Mouse (Mus musculus) G1E-ER4 (cell line): ENCODE measurements around the gene Mbnl2. TPM values are rescaled to one million over a fixed set of nuclear protein-coding genes. Genes with fewer than 3 reads are reported as not detected.

Source experiments
- GATA1 ChIP-seq: IDR thresholded peaks from one replicate; pipeline ENCODE4 v1.8.0; 2012; ENCODE audit warnings: low read length, inconsistent platforms
- polyA plus RNA-seq: library from polyadenylated mRNA; stranded (reverse); fragments of >175 nt; gene quantifications from 2 replicates; pipeline ENCODE4 v1.2.3, GENCODE M21; 2012

Mbnl2 gene
- polyA plus RNA-seq, 1 experiment, result 35.2 TPM

DNA sequence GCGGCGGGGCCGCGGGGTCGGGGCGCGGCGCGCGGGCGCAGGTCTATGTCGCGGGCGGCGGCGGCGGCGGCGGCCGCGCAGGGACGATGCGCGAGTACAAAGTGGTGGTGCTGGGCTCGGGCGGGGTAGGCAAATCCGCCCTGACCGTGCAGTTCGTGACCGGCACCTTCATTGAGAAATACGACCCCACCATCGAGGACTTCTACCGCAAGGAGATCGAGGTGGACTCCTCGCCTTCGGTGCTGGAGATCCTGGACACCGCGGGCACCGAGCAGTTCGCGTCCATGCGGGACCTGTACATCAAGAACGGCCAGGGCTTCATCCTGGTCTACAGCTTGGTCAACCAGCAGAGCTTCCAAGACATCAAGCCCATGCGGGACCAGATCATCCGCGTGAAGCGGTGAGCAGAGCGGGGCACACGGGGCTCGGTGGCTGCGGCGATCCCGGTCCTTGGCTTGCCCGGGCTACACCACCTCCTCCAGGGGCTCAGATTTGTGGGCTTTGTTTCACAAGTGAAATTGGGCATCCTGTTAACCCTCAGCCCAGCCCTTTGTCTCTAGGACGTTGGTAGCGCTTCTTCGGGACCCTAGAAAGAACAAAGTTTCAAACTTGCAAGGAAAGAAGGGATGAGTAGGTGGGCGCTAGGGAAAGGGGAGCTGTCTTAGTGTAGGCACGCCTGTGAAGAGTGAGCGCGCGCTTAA lies 203.3 kb downstream of the Mbnl2 start:
- no peak for TF ChIP-seq GATA1

DNA sequence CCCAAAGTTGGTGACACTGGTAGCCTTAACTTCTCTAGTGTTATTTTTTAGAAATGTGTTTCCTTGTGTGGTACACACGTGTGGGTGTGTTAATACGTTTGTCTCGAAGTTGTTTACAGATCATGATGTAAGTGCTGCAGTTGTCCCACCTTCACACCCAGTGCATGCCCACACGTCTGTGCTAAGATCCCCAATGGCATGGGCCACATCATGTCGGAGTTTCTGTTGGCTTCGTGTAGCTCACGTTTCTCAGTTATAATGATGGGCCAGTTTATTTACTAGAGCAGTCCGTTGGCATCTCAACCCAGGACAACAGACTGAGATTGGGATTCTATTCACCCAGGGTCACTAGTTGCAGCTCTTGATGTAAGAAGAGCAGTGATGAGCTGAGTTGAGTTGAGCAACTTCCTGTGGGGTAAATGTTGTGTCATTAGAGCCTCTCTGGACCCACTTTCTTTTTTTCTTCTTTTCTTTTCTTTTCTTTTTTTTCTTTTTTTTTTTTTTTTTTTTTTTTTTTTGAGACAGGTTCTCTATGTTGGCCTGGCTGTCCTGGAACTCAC lies 205.0 kb downstream of the Mbnl2 start:
- TF ChIP-seq GATA1, result no peak

DNA sequence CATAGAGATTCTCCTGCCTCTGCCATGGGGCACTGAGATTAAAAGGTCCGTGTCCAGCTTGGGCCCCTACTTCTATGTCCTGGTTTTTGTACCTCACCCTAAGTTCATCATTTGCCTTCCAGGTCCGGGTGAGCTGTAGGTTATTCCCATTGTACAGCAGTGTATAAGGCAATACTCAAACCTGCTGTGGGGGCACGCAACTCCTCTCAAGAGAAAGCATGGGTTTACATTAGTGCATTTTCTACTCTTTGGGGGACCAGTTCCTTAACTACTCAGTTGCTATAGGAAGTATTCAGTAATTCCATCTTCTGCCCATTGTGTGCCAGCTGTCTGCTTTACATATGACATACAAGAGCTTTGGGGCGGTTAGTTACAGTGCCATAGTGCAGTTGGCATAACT lies 205.5 kb downstream of the Mbnl2 start:
- no peak for TF ChIP-seq GATA1

Other genes starting within 250 kb of the Mbnl2 start
- gene Oxgr1, start 233.2 kb upstream of the Mbnl2 start, polyA plus RNA-seq, result not detected in 2 replicates
- gene Rap2a, start 202.8 kb downstream of the Mbnl2 start, polyA plus RNA-seq, result 2.0 TPM in 2 replicates